Mouse (Mus musculus) neutrophil, adult 5-6 weeks (primary cell): ENCODE measurements around the gene Cers6. TPM values are rescaled to one million over a fixed set of nuclear protein-coding genes. Genes with fewer than 3 reads are reported as not detected.

Experiments used
- ATAC-seq: fragments of 151-379, 151-347 bp; 2 replicates; pipeline ENCODE4 v1.8.0; 2017; ENCODE audit warnings: mild to moderate bottlenecking, moderate TSS enrichment; ENCODE audit not compliant: insufficient number of reproducible peaks, poor library complexity, low FRiP score, severe bottlenecking; ENCODE audit errors: extremely low read depth
- total RNA-seq: library from RNA; stranded (forward); fragments of 200-1000 nt; gene quantifications from 2 replicates; pipeline ENCODE4 v1.2.3, GENCODE M21; 2017

Cers6 gene
- 60.5 and 60.6 TPM in 2 replicates for total RNA-seq

DNA sequence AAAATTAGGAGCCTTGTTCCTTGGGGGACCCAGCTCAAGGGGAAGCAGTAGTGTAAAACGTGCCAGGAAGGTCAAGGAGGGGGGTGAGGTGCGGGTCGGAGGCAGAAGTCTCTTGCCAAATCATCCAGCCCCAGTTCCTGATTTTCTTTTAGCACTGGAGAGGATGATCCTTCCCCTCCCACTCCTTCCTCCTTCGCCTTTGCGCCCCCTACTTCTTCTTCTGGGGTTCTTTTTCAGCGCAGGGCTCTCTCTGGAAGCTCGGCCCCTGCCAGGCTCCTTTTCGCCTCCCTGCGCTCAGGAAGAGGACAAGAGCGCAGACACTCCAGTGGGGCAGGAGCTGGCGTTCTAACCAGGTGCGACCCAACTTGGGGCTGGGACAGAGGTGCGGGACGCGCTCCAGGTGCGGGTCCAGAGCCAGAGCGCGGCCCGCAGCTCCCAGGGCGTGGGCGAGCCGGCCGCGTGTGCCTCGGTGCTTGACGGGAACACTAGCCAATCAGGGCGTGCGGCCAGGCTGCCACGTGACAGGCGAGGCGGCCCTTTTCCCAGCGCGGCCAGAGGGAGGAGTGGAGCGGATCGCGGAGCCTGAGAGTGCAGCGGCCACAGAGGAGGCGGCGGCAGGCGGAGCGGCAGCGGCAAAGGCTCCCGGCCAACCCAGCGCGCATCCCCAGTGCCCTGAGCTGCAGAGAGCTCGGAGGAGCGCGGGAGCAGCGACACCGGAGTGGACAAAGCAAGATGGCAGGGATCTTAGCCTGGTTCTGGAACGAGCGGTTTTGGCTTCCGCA lies at the start of gene Cers6:
Gene Cers6, plus strand, starts transcription at position 538 of the 782 bp plus-strand sequence.
- ATAC-seq = peak; percentile 82

DNA sequence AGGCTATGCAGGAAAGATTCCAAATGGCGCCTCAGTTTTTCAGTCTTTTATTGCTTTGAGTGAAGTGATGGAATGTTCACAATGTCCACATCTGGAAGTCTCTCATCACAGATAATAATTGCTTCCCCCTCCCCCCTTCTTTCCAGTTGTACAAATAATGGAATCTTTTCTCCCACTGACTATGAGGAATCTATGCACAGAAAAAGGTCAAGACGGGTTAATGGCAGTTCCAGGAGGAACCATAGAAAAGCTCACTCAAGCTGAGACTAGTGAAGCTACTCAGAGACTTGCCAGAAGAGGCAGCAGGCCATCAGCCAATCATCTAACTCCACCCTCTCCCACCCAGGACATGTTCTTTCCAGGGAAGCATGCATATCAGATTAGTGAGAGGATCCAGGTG lies 46.8 kb upstream of the Cers6 start:
- ATAC-seq = no peak

DNA sequence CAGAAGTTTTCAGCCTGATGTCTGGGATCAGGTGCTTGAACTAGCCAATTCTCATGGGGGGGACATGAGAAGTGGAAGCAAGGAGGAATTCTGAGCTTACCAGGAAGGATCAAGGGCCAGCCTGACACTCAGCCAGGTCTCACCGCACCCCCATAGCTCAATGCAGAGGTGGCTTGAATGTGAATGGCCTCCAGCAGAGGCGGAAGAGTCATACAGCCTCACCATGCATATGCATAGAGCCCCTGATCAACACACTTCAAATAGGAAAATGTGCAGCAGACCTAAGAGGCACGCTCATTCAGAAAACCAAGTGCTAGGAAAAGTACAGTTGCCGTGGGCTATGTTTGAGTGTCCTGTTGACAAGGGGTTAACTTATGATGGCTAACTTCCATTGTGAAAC lies 42.2 kb upstream of the Cers6 start:
- no peak for ATAC-seq

DNA sequence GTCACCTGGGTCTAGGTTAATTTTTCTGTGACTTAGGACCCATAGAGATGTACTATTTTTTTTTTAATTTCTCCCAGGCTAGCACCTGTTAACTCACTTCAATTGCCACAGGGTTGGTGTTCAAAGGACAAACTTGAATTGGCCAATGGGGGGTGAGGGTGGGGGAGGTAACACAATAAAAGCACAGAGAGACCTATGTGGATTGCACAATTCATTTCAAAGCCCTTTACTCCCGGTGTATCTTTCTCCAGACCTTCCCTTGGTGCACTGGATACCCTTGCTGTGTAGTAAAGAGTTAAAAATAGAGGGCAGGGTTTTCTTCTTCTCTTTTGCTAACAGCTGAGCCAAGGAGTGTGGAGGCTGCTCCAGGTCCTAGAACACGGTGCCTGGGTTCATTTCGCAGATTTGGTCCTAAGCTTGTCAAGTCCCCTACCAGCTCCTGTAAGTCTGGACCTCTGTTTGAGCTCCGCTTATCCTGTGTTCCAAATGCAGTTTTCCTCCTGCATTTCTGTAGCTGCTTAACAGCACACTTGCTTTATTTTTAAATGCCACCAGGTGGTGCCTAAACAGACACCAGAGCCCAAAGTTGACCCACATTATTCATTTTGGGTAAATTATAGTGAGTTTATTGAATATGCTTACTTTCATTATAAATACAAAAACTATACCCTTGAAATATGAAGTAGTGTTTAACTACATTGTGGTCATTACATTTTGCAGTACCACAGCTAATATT lies 38.9 kb upstream of the Cers6 start:
- no peak for ATAC-seq

DNA sequence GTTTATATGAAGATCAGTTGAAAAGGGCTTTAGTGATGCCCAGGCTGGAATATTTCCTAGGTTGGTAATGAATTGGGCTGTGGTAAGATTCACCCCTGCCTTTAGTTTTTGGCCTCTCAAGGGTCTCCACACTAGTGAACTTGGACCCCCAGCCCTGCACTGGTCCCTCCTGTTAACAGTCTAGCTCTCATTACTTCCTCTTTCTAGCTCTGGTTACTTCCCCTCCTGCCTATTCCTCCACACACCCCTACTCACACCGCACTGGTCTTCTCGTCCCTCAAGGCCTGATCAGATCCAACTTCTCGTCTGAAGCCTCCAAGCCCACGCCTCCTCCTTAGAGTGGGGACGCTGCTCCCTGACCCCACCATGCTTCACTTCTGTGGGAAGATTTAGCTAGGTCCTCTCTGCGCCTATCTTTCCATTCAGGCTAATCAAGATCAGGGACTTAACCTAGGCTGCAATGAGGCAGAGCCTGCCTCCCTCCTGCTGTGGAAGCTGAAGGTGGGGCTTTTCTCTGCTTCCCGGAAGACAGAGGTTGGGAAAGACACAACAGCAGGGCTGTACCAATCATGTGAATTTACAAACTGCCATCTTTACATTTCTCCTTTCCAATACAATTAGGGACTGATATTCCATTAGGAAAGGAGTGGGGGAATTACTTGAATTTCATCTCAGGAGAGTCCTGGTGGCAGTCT lies 35.8 kb upstream of the Cers6 start:
- peak; percentile 96 for ATAC-seq

DNA sequence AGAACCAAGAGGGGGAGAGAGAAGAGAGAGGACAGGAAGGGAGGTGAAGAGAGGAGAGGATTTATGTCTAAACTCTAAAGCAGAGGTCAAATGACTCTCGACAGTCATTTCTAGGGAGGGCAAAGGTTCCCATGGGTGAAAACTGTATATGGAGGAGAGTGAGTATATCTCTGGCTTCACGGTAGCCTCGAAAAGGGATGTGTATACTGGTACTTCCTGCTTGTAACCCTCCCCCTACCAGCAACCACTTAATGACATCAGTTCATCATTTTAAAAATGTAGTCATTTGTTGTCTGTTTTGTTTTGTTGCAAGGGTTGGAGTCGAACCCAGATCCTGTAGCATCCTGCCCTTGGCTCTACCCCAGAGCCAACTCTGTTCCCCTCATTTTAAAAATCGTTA lies 17.9 kb upstream of the Cers6 start:
- ATAC-seq = no peak

DNA sequence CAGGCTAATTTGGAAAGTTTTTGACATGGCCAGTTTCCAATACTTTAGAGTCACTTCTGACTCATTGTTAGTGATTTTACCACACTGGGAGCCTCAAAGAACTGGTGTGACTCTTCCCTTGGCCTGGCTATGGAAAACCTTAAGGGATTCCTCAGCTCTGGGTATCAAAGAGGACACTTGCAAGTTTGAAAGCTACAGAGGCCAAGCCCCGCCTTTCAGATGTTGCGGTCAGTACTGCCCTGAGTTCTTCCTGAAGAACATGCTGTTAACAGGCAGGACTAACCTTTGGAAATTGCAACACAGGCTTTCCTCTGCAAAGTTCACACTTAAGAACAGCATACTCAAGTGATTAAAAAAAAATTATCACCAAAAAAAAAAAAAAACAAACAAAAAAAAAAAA lies 16.7 kb upstream of the Cers6 start:
- ATAC-seq = no peak

DNA sequence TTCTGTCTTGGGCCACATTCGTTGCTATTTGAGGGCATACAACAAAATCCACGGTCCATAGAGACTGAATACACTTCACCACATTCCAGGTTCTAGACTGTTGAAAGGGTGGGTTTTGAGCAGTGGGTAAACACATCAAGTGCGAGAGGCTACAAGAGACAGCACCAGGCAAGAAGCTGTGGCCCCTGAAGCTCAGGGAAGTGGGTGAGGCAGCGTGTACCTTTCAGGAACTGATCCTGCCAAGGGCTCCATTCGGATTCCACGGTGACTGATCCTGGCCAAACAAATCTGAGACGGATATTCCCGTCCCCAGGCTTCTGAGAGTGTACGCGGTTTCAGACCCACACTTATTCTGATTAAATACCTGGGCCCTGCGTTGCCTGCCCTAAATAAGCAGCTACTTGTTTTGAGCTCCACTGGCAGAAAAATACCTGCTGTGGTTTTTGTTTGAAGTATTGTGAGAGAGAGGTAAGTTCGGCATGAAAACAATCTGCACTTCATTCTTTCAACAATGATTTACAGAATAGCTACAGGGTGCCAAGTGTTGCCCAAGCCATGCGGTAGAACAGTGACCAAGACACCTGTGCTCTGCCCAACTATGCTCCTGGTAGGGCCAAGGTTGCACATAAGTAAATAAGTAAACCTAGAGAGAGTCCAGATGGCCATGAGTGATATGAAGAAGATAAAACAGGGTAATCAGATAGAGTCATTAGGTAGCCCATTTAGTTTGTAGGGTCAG lies 16.1 kb upstream of the Cers6 start:
- ATAC-seq = no peak

DNA sequence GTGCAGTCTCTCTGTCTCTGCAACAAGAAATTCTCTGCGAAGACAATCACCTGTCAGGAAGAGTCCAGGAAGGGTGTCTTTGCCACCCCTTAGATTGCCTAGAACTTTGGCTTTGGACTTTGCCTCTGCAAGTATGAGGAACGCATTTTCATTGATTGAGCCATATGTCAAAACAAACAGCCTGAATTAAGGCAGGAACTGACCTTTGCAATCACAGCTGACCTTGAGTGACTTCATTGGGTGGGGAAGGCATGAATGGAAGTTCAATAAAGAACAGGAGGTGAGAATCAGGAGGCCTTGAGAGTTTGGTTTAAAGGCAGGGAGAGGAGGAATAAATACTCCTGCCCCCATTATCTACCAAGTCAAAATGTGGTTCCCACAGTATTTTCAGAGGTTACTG lies 850 bp upstream of the Cers6 start:
- no peak for ATAC-seq

DNA sequence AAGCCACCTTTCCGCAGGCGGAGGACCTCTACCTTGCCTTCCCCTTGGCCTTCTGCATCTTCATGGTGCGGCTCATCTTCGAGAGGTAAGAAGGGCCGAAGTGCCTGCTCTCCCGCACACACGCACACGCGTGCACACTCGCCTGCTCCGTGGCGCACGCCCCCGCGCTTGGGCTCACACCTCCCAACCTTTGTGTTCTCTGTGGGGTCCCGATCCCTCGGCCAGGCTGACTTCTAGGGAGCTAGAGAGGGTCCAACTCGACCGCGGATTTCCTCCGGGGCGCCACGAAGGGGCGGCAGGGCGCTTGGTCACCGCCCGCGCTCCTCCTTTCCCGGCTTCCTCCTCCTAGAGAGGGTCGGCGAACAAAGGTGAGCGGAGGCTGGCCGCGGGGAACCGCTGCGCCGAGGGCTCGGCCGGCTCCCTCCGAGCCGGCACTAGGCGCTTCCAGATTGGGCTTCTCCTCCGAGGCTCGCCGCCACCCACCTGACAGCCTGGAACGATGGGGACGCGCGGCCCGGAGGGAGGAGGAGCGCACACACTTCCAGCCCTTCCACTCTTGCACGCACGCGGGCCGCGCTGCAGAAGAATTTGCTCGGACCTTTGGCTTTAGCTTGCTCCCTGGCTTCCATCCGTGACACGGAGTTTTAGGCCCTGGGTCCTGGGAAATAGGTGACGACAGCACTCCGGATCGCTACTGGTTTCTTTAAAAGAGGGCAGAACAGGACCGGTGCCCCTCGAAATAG lies 651 bp downstream of the Cers6 start:
- peak; percentile 11; the same call in 1 of the 2 replicates for ATAC-seq

DNA sequence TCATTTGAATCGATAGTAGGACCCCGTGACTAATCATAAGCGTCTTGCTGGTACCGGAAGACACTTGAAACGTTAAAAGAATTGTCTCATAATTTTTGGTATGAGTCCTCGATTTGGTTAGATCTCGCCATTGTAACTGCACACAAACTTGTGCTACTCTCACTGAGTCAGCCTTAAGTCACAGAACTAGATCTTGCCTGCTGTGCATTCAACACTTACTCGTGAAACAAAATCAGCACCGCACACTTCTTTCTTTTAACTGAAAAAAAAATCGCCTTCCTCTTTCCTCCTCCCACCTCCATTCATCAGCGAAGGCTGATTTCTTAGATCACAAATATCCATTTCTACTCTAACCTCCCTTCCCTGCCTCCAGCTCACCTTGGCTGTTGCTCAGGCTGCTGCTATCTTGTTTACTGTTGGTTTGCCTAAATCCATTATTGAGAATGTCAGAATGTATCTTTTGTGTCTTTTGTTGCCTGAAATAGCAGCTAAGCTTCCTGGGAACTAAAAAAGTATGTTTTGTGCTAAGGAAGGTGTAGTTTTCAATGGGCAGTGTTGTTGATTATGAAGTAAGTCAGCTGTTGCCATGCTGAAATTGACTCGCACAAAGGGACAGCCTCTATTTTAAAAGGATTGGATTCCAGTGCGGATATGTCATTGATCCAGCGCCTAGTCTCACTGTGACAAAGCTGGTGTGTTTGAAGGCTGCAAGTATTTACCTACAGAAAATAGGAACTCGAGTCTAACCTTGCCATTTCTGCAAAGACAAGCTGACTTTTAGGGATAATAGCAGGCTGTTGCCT lies 1.4 kb downstream of the Cers6 start:
- ATAC-seq = no peak

DNA sequence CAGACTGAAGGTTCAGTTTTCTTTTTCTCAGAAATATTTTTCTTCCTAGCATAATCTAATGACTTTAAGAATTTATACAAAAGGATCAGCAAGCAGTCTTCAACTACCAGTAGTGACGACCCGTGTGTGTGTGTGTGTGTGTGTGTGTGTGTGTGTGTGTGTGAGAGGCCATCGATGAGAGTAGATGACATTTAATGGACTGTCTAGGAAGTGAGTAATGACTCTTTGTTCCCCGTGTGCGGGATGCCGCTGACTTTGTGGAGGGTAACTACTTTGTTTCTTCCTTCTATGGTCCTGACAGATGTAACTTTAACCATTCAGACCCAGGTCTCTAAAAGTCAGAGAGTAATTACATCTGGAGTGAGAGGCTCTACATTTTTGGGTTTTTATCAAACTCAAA lies 2.3 kb downstream of the Cers6 start:
- no peak for ATAC-seq

DNA sequence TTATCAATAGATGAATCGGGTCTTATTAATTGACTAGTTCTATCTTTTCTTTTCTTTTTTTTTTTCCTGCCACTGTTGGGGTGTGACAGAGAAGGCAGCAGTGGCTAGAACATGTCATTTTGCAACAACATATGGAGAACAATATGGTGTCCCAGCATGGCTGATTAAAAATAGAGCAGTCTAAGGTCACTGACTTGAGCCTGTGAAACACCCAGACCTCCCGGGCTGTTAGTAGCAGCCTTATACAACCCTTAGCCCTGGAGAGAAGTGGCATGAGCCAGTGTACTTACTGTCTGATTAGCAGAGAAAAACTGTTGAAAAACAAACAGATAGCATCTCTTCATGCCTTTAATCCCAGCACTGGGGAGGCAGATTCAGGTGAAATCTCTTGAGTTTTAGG lies 3.1 kb downstream of the Cers6 start:
- no peak for ATAC-seq

DNA sequence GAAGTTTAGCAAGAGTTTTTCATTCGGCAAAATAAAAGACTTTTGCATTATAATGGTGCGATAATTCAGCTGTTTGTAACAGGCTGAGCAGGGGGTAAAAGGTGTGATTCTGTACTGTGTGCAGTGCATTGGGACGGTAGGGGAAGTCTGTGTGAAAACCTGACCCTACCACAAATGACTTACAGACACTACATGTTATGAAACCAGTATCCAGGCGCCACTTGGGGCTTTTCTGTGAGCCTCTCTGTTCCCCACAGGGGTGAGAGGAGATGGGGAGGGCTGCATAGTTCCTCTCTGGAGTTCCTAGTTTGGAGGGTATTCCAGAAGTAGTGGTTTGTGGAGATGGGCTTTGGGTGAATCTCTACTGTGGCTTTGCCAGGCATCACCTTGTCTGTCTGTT lies 5.9 kb downstream of the Cers6 start:
- no peak for ATAC-seq

DNA sequence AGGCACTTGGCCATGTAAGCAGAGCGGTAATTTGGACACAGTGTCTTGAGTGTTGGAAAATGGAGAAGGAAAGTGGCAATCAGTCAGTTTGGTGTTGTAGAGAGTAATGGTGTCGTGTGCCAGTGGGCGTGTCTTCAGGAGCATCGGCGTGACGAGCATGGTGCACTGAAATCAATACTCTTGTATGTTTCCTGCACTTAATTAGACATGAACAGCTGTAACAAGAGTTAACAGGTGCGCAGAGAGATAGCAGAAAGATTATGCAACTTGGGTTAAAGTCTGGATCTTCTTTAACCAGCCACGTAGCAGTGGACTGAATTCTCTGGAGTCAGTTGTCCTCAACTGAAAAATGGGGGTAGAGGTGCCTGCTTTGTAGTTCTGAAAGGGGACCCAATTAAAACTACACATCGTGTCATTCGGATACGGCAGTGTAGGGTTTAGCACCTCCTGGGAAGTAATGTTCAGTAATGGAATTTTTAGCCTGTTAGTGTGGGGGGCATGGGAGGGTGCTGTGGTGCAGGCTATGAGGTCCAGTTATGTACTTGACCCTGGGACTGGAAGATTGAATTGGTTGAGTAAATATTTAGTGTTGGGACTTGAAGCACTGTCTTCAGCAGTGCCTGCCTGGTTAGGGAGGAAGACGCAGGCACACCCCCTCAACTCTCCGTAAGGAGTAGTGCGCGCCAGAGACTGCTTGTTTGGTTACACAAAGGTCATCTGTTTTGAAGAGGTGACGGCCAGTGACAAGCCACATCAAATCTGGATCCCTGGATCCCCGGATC lies 9.9 kb downstream of the Cers6 start:
- no peak for ATAC-seq

DNA sequence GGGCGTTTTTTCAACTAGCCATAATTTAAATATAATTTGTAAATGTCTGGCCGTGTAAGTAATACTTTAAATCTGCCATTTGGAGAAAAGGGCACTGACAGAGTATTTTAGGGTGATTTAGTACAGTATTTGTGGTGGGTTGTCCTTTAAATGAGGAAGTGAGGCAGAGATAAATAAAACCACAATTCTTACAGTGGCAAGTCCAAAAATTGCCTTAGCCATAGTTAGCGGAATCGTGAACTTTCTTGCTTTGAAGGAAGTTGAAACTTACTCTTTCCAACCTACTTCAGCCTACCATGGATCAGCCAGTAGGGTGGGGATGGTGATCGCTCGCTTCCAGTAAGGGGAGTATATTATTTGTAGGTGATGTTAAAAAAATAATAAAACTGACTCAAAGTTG lies 11.8 kb downstream of the Cers6 start:
- ATAC-seq = peak; percentile 69
